Mouse (Mus musculus) MN1 (cell line): Measurements from ENCODE around the gene Exph5.

Experiments used
- DNase-seq: peaks from one replicate; pipeline ENCODE4 v3.0.0-alpha.2; 2016; ENCODE audit warnings: low spot score

Gene Exph5

DNA sequence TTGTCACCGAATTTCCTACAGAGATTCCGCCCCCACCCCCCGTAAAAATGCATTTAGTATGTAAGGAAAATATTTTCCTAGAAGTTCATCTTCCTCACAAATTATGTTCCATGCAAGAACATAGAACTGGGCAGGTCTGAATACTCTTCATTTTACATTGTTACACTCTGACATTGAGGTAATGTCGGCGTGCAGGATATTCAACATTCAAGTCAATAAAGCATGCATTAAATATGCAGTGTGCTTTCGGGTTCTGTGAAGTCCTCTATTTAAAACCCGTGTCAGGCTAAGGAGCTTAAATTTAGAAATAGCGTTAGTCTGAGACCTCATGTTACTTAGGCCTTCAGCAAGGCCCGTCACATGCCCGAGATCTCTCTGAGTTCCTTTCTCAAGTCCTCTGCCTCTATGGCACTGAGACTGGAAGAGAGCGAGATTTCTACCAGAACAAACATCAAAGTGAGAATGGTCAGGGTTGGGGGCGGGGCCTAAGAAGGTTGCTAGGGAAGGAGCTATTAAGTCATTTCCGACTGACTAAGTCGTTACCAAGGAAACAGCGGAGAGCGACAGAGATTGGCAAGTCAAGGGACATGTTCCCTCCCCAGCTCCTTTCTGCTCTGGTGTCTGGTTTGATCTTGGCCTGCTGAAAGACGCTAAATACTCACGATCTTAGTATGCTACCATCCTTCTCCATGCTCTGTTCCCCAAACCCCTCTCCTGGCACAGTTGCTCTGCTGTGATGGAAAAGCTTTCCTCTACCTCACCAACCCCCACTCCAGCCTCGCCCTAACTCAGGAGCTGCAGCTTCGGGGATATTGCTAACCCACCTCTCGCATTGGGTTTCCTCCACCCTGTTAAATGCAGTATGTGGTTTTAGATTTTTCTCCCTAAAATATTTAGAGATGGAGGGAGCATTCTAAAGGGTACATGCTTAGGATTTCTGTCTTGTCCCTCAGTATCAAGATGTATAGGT lies 103.6 kb downstream of the Exph5 start:
- peak; percentile 86 for DNase-seq

DNA sequence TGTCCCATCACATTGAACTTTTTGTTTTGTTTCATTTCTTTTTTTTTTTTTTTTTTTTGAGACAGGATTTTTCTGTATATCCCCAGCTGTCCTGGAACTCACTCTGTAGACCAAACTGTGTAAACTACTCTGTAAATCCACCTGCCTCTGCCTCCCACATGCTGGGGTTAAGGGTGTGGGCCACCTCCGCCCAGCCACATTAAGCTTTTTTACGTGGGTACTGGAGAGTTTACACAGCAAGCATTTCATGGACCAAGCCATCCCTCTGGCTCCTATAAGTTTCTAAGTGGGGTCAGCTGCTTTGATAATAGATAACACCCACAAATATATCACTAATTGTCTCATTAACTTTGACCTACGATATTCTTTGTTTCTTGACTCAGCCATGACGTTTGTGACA lies 107.1 kb downstream of the Exph5 start:
- DNase-seq, result no peak

DNA sequence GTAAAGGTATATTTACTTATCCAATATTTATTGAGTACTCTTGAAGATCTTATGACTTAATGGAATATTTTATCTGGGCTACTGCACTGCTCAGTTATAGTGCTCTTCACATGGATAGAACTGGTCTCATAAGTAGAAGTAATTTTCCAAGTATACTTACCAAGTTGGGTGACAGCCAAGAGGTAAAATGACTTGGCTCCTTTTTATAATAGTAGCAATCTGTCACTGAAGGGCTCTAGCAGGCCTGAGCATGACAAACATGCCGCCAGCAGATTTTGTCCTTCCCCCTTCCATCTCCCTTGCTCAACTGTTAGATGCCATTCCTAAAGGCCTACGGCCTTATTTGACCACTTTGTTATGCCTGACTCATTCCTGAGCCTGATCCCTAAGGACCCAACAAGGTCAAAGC lies 107.5 kb downstream of the Exph5 start:
- DNase-seq, result no peak

DNA sequence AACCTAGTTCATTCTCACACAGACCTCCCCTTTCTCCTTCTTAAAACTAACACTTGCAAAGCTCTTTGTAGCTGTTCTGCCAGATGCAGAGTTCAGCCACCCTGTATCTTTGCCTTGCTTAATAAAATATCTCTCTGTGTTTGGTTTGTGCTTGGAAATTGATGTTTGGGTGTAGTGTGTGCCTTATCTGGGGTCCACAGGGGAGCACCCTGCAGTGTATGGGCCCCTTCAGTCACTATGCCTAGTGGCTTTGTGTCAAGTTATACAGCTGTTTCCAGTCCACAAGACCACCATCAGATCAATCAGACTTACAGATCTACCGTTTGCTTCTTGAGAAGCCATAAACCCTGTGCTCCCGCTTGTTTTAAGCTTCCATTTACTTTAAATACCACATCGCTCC lies 108.0 kb downstream of the Exph5 start:
- DNase-seq, result no peak

DNA sequence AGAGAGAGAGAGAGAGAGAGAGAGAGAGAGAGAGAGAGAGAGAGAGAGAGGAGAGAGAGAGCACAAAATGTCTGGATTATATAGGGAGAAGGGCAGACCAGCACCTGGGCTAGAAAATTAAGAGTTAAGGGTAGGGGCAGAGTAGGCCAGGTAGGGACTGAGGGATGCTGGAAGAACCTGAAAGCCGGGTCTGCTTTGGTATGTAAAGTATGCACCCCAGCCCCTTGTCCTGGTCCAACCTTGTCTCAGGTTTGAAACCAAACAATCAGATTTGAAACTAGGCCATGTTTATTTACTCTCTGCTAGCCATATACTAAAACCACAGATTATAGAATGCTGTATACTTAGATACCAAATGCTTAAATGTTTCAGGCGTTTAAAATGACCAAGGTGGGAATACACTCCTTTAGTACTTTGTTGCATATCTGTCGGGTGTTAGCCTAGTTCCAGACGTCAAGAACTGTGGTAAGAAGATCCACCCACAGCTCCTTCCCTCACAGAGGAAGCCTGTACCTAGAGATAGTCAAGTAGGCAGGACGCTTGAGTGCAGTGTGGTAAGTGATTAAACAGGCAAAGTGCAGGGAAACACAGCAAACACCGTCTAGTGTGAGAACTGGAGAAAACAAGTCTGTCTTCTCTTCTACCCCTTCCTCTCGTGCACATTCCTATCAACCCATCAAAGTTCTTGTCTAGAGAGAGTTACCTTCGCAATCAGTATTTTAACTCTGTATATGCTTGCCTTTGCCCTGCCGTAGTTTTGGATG lies 120.8 kb downstream of the Exph5 start:
- no peak for DNase-seq

DNA sequence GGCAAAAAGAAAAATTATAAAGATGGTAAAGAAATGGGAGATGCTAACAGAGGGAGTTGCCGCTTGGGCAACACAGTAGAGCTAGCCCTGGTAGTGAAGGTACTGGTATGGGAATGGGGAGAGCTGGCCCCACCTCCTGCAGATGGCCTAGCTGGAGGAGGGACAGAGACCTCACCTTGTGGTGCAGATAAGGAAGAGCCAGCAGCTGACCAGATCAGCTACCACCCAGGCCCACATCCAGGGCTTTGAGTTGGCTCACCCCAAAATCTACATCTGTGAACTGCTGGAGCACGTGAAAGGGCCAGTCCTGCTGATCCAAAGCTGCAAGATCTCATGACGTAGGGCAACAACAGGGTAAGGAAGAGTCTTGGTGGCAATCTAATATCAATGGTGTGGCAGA lies 125.3 kb downstream of the Exph5 start:
- DNase-seq, result no peak
